Mouse (Mus musculus): ENCODE data around the gene Fam43b. TPM values are rescaled to one million over a fixed set of nuclear protein-coding genes. Genes with fewer than 3 reads are reported as not detected.

The Fam43b gene
- polyA plus RNA-seq, 1 experiment from 2014 or later, result not detected

- ATAC-seq (no peak), DNase-seq (ENCODE audit: low spot score) (no peak)
- Histone ChIP-seq H3K36me3 (ENCODE audit: insufficient read depth, low read length) (no peaks in the 10 kb centered on the region), H3K27ac (ENCODE audit: low read length) (no peak overlapping the region), H3K9ac (replicated peaks; ENCODE audit: low read depth) (no peak overlapping the region), H3K9me3 (ENCODE audit: low read length) (no peaks in the 10 kb centered on the region), H3K4me3 (ENCODE audit: low read depth, low read length) (0 out of 2 replicates have a peak overlapping the region, but pooled peaks have one; percentile 20), H3K27me3 (replicated peaks; ENCODE audit: insufficient read depth, low read length) (peaks cover 49% of the 10 kb centered on the region), H3K4me1 (ENCODE audit: insufficient read depth, low read depth, low read length) (0 out of 2 replicates have a peak, but pooled peaks cover 4% of the 10 kb centered on the region), H3K4me2 (replicated peaks; ENCODE audit: low read depth, low read length) (no peak overlapping the region)
- TF ChIP-seq CTCF (IDR thresholded peaks at IDR 0.05) (no peak), EP300 (IDR thresholded peaks at IDR 0.05) (no peak)
- 10% methylated on average over 8 of the region's 8 CpGs for WGBS
Observed at GRCm38 (mm10) chr4:138396711-138397110, 383 bp upstream of the Fam43b start.

GRCm38 (mm10) chr4:138395087-138395970, 999 bp downstream of the Fam43b start:
- no peaks in the 10 kb centered on the region for H3K36me3 ChIP-seq (ENCODE audit: insufficient read depth, low read length)
- WGBS, result under 1% methylated on average over 82 of the region's 103 CpGs
- peak overlapping the region; percentile 20; the same call in 1 of the 2 replicates for H3K4me3 ChIP-seq (ENCODE audit: low read depth, low read length)
- 0 out of 2 replicates have a peak, but pooled peaks cover 4% of the 10 kb centered on the region for H3K4me1 ChIP-seq (ENCODE audit: insufficient read depth, low read depth, low read length)
- TF ChIP-seq CTCF (IDR thresholded peaks at IDR 0.05) (no peak), EP300 (IDR thresholded peaks at IDR 0.05) (no peak)
- ATAC-seq (no peak), DNase-seq (ENCODE audit: low spot score) (no peak)
- H3K27ac ChIP-seq (ENCODE audit: low read length), result no peak overlapping the region
- no peak overlapping the region for H3K9ac ChIP-seq (replicated peaks; ENCODE audit: low read depth)
- H3K4me2 ChIP-seq (replicated peaks; ENCODE audit: low read depth, low read length), result peak overlapping the region; percentile 39
- no peaks in the 10 kb centered on the region for H3K9me3 ChIP-seq (ENCODE audit: low read length)
- H3K27me3 ChIP-seq (replicated peaks; ENCODE audit: insufficient read depth, low read length), result peaks cover 49% of the 10 kb centered on the region

- WGBS, result 55% methylated on average over 7 of the region's 7 CpGs
- H3K4me1 ChIP-seq (ENCODE audit: insufficient read depth, low read depth, low read length), result 0 out of 2 replicates have a peak, but pooled peaks cover 4% of the 10 kb centered on the region
- no peak overlapping the region for H3K27ac ChIP-seq (ENCODE audit: low read length)
- no peak for ATAC-seq
- no peak for DNase-seq (ENCODE audit: low spot score)
- peaks cover 46% of the 10 kb centered on the region for H3K27me3 ChIP-seq (replicated peaks; ENCODE audit: insufficient read depth, low read length)
- no peak overlapping the region for H3K4me3 ChIP-seq (ENCODE audit: low read depth, low read length)
- H3K9me3 ChIP-seq (ENCODE audit: low read length), result no peaks in the 10 kb centered on the region
- H3K4me2 ChIP-seq (replicated peaks; ENCODE audit: low read depth, low read length), result no peak overlapping the region
- H3K9ac ChIP-seq (replicated peaks; ENCODE audit: low read depth), result no peak overlapping the region
- TF ChIP-seq EP300 (IDR thresholded peaks at IDR 0.05), result no peak
- TF ChIP-seq CTCF (IDR thresholded peaks at IDR 0.05), result no peak
- no peaks in the 10 kb centered on the region for H3K36me3 ChIP-seq (ENCODE audit: insufficient read depth, low read length)
Observed at GRCm38 (mm10) chr4:138393703-138394102, 2.6 kb downstream of the Fam43b start.

GRCm38 (mm10) chr4:138383789-138384188, 12.5 kb downstream of the Fam43b start:
- Histone ChIP-seq H3K4me1 (ENCODE audit: insufficient read depth, low read depth, low read length) (no peaks in the 10 kb centered on the region), H3K4me3 (ENCODE audit: low read depth, low read length) (no peak overlapping the region), H3K27ac (ENCODE audit: low read length) (no peak overlapping the region), H3K36me3 (ENCODE audit: insufficient read depth, low read length) (no peaks in the 10 kb centered on the region), H3K9me3 (ENCODE audit: low read length) (no peaks in the 10 kb centered on the region), H3K4me2 (replicated peaks; ENCODE audit: low read depth, low read length) (no peak overlapping the region), H3K27me3 (replicated peaks; ENCODE audit: insufficient read depth, low read length) (no peaks in the 10 kb centered on the region), H3K9ac (replicated peaks; ENCODE audit: low read depth) (no peak overlapping the region)
- TF ChIP-seq CTCF (IDR thresholded peaks at IDR 0.05), result no peak
- 34% methylated on average over 4 of the region's 4 CpGs for WGBS
- ATAC-seq (no peak), DNase-seq (ENCODE audit: low spot score) (no peak)

GRCm38 (mm10) chr4:138382462-138382861, 13.9 kb downstream of the Fam43b start:
- 69% methylated on average over 6 of the region's 6 CpGs for WGBS
- Histone ChIP-seq H3K9me3 (ENCODE audit: low read length) (no peaks in the 10 kb centered on the region), H3K4me2 (replicated peaks; ENCODE audit: low read depth, low read length) (no peak overlapping the region), H3K27me3 (replicated peaks; ENCODE audit: insufficient read depth, low read length) (no peaks in the 10 kb centered on the region), H3K4me3 (ENCODE audit: low read depth, low read length) (no peak overlapping the region), H3K36me3 (ENCODE audit: insufficient read depth, low read length) (no peaks in the 10 kb centered on the region), H3K9ac (replicated peaks; ENCODE audit: low read depth) (no peak overlapping the region), H3K27ac (ENCODE audit: low read length) (no peak overlapping the region), H3K4me1 (ENCODE audit: insufficient read depth, low read depth, low read length) (no peaks in the 10 kb centered on the region)
- DNase-seq (ENCODE audit: low spot score) (no peak), ATAC-seq (no peak)
- TF ChIP-seq EP300 (IDR thresholded peaks at IDR 0.05) (no peak), CTCF (IDR thresholded peaks at IDR 0.05) (peak; percentile 49)

GRCm38 (mm10) chr4:138380132-138380689, 16.1 kb downstream of the Fam43b start:
- Histone ChIP-seq H3K4me1 (ENCODE audit: insufficient read depth, low read depth, low read length) (no peaks in the 10 kb centered on the region), H3K27ac (ENCODE audit: low read length) (no peak overlapping the region), H3K27me3 (replicated peaks; ENCODE audit: insufficient read depth, low read length) (no peaks in the 10 kb centered on the region), H3K9ac (replicated peaks; ENCODE audit: low read depth) (no peak overlapping the region), H3K4me3 (ENCODE audit: low read depth, low read length) (no peak overlapping the region), H3K4me2 (replicated peaks; ENCODE audit: low read depth, low read length) (no peak overlapping the region), H3K36me3 (ENCODE audit: insufficient read depth, low read length) (no peaks in the 10 kb centered on the region), H3K9me3 (ENCODE audit: low read length) (no peaks in the 10 kb centered on the region)
- DNase-seq (ENCODE audit: low spot score), result no peak
- ATAC-seq, result no peak
- TF ChIP-seq CTCF (IDR thresholded peaks at IDR 0.05) (no peak), EP300 (IDR thresholded peaks at IDR 0.05) (no peak)
- WGBS, result 41% methylated on average over 10 of the region's 10 CpGs
